Comparison of ENCODE assay signal across 18 mouse cellular contexts in the genomic region with DNA sequence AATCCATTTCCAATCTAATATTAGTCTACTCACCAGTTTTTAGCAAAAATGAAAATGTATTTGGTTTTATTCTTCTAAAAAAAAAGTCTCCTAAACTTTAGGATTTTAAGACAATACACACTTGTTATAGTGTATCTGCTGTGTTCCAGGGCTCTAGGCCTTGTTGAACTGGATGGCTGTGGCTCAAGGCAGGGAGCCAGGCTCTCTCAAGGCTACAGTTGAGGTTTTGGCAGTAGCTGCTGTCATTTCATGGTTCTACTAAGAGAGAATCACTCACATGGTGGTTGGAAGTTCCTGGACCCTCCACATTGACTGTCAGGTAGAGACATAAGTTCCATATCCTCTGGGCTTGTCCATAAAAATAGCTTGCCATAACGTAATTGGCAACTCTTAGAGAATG.
A peak's percentile ranks its signal among the peaks of the same experiment; 100 is the strongest.
DNase-seq lines count a peak whose midpoint lies in the region.
"Had no signal": no experiment of that assay in that cellular context is flagged by ENCODE, and none has a peak within 500 bp of the region (broad histone marks: within the 10 kb centered on the region; RNA-seq: fewer than 3 reads in every experiment).

No protein-coding gene starts in this region.

- DNase-seq in adrenal gland, adult 2 months = peak; percentile 64
- DNase-seq in adrenal gland, postnatal 4 days (ENCODE audit: low spot score in 2 of 2) = no peak
- DNase-seq in Muller cell, postnatal 12 days (ENCODE audit: inconsistent ontology term) = peak; percentile 7
- DNase-seq in adrenal gland, adult 8-10 months = peak; percentile 14
- DNase-seq in adrenal gland, postnatal 25 days = peak; percentile 15
- DNase-seq in ovary, postnatal 14 days (ENCODE audit: low spot score) = no peak
- DNase-seq in layer of hippocampus, postnatal 14 days (ENCODE audit: low spot score in 2 of 2) = no peak
- DNase-seq in thymus, postnatal 14 days = no peak
- DNase-seq: B cell, adult 2 months; cerebellum, adult 18-20 months; cerebellum, adult 9-10 months; cerebellum, postnatal 25 days; gastrocnemius, postnatal 10 days; gastrocnemius, postnatal 36 days; heart, adult 2 months; heart, postnatal 14 days; heart, postnatal 4 days; kidney, adult 8-10 months had no signal

Comparison
In these comparisons a context has a peak if more than half of its experiments do, and no peak if none do; other contexts are left out.
1. DNase-seq: peak in adrenal gland, adult 2 months (single experiment), Muller cell, postnatal 12 days (single experiment), adrenal gland, adult 8-10 months (single experiment) and adrenal gland, postnatal 25 days (single experiment); none in adrenal gland, postnatal 4 days (0 of 2), ovary, postnatal 14 days (single experiment), layer of hippocampus, postnatal 14 days (0 of 2) and thymus, postnatal 14 days (single experiment).